Mouse (Mus musculus): ENCODE measurements at regions not wholly inside any gene's neighbourhood (a gene's known extent, or its start where the extent isn't known, plus 50 kb on each side); places are given as distances from the start of the nearest gene placed in this dataset.

DNA sequence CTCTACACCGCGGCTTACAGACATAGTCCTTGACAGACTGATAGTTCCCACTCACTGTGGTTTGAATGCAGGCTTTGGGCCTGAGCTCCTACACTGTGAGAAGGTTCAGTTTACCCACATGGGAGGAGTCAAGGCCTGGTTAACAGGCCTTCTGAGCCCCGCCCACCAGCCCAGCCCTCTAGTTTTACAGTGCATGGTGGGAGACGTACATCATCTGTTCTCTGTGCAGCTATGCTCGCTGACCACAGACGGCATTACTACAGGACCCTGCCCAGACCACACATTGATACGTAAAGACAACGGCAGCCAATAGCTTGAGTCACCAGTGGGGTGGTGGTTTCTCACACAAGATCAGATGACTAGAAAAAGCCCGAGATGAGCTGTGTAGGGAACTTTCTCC is 431.0 kb downstream of the Tbc1d22a start:
- H3K9ac ChIP-seq, result no peak overlapping the region
- H3K4me3 ChIP-seq, result no peak overlapping the region
- H3K4me2 ChIP-seq, result no peak overlapping the region
- H3K4me1 ChIP-seq, result no peaks in the 10 kb centered on the region
- no peak overlapping the region for H3K27ac ChIP-seq
- no peaks in the 10 kb centered on the region for H3K36me3 ChIP-seq (ENCODE audit: poor library complexity, severe bottlenecking)
- ATAC-seq, result no peak
- H3K9me3 ChIP-seq (replicated peaks), result no peaks in the 10 kb centered on the region
- WGBS, result 90% methylated on average over 9 of the region's 9 CpGs
- H3K27me3 ChIP-seq, result no peaks in the 10 kb centered on the region

DNA sequence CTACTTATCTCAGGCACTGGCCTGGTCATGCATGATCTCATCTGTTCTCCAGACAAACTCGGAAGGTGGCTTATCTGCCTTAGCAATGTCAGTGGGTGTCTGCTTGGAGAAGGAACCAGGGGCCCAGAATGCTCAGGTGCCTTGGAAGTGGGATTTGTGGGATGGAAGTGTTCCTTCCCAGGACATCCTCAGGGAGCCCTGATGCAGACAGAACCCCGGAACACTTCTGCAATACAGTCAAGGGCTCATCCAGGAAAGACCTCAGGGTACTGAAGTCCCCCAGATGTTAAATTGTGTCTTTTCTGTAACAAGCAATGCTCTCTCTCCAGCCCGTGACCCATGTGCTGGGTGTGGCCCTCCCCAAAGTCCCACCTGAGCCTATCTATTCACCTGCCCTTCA is 433.9 kb downstream of the Tbc1d22a start:
- H3K9me3 ChIP-seq (replicated peaks), result no peaks in the 10 kb centered on the region
- H3K27me3 ChIP-seq, result no peaks in the 10 kb centered on the region
- H3K36me3 ChIP-seq (ENCODE audit: poor library complexity, severe bottlenecking), result no peaks in the 10 kb centered on the region
- no peak overlapping the region for H3K4me2 ChIP-seq
- H3K27ac ChIP-seq, result no peak overlapping the region
- H3K4me3 ChIP-seq, result no peak overlapping the region
- H3K9ac ChIP-seq, result no peak overlapping the region
- ATAC-seq, result no peak
- WGBS, result 83% methylated on average over 3 of the region's 3 CpGs
- no peaks in the 10 kb centered on the region for H3K4me1 ChIP-seq

DNA sequence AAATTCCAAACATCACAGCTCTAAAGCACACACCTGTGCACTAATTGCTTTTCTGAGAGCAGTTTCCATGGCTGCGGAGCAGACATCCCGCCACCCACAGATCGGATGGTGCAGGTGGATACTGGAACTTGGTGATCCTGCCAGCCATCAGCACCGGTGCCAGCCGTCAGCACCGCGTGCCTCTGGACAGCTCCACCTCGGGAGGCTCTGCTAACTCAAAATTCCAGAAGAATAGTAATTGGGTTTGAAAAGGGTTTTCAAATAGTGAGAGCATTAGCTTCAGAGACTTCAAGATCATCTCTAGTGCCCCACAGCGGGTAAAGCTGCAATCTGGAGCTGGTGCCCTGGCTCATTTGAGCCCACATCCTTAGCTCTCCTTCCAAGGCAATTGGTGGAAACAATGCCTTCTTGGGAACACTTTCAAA is 458.8 kb downstream of the Tbc1d22a start:
- WGBS, result 15% methylated on average over 9 of the region's 9 CpGs

DNA sequence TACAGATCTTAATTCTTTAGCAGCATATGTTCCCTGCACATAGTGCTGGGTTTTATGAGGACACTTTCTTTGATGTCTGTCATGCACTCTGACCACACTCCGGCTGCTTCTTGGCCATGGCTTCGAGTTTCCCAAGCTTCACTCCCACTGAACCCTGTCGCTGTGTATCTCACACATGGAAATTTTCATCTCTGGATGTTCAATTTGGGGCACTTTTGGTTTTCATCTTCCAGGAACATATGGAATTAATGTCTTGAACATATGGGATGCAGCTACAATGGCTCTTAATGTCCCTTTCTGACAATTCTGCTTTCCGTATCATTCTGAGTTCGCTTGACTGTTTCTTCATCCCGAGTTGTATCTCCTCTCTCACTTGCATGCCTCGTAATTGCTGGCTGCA is 462.8 kb downstream of the Tbc1d22a start:
- H3K4me3 ChIP-seq, result no peak overlapping the region
- H3K27ac ChIP-seq, result no peak overlapping the region
- H3K4me2 ChIP-seq, result no peak overlapping the region
- no peak for ATAC-seq
- no peaks in the 10 kb centered on the region for H3K27me3 ChIP-seq
- peaks cover 14% of the 10 kb centered on the region for H3K4me1 ChIP-seq
- H3K9me3 ChIP-seq (replicated peaks), result no peaks in the 10 kb centered on the region
- WGBS, result 80% methylated on average over 7 of the region's 7 CpGs
- no peaks in the 10 kb centered on the region for H3K36me3 ChIP-seq (ENCODE audit: poor library complexity, severe bottlenecking)
- no peak overlapping the region for H3K9ac ChIP-seq

More for the DNA sequence above, 458.8 kb downstream of the Tbc1d22a start:
- Histone ChIP-seq H3K36me3 (ENCODE audit: poor library complexity, severe bottlenecking) (no peaks in the 10 kb centered on the region), H3K4me1 (peaks cover 14% of the 10 kb centered on the region), H3K4me2 (no peak overlapping the region), H3K9ac (no peak overlapping the region), H3K27me3 (no peaks in the 10 kb centered on the region), H3K4me3 (no peak overlapping the region), H3K9me3 (replicated peaks) (no peaks in the 10 kb centered on the region), H3K27ac (peak overlapping the region; percentile 26; the same call in 1 of the 2 replicates)
- peak; percentile 75 for ATAC-seq

DNA sequence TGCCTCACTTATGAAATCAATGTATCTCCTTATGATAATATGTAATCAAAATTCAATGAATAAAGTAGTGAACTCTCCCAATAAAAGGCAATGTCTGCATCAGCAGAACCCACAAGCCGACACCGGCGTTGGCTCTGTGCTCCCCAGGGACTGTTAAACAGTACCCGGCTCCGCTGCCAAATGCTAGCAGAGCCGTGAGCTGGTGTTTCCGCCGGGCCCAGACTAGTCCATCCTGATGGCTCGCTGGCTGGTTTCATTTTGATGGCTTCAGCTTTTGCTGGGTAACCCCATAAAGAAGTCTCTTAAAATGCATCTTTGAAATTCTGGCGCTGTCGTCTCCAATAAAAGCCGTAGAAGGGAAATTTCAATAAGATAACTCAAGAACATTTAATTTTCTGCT is 468.8 kb downstream of the Tbc1d22a start:
- Histone ChIP-seq H3K4me1 (no peaks in the 10 kb centered on the region), H3K4me3 (no peak overlapping the region), H3K9ac (no peak overlapping the region), H3K36me3 (ENCODE audit: poor library complexity, severe bottlenecking) (no peaks in the 10 kb centered on the region), H3K4me2 (no peak overlapping the region), H3K27me3 (no peaks in the 10 kb centered on the region), H3K9me3 (replicated peaks) (no peaks in the 10 kb centered on the region), H3K27ac (no peak overlapping the region)
- ATAC-seq, result no peak
- 91% methylated on average over 12 of the region's 12 CpGs for WGBS

DNA sequence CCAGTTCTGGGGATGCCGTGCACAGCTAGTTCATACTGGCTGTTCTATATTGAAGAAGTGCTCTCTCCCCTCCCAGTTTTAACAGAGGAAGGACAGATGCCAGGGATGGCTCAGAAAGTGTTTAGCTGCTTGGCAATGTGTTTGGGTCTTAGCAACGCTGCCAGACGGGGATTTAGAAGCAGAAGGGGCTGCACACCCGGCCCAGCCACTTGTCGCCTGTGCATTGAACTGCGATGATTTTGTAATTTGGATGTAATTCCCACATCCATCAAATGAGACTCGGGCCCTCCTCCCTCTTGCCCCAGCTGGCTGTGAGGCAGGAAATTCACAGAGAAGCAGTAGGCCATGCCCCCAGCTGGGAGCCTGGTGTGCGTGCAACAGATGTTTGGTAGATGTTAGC is 475.4 kb downstream of the Tbc1d22a start:
- H3K9ac ChIP-seq, result no peak overlapping the region
- no peak overlapping the region for H3K27ac ChIP-seq
- no peak overlapping the region for H3K4me2 ChIP-seq
- no peak overlapping the region for H3K4me3 ChIP-seq
- no peaks in the 10 kb centered on the region for H3K36me3 ChIP-seq (ENCODE audit: poor library complexity, severe bottlenecking)
- H3K9me3 ChIP-seq (replicated peaks), result no peaks in the 10 kb centered on the region
- H3K4me1 ChIP-seq, result peaks cover 12% of the 10 kb centered on the region
- H3K27me3 ChIP-seq, result no peaks in the 10 kb centered on the region
- peak; percentile 70 for ATAC-seq
- WGBS, result 47% methylated on average over 8 of the region's 8 CpGs

DNA sequence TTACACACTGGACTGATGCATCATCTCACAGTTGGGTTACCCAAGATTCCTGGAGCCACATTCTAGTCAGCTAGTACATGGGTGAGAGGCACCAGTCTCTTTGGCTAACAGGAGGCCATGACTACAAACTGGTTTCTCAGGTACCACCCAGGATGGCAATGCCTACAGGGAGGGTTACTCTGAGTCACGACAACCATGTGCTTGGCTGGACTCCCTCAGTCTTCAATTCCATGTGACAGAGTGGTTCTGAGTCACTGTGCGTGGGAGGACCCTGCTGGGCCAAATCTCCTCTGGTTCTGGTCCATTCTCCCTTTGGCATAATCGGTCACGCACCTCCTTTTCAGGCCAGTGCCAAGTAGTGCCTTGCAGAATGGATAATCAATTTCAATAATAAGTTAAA is 482.5 kb downstream of the Tbc1d22a start:
- 69% methylated on average over 4 of the region's 4 CpGs for WGBS
- no peak for ATAC-seq
- no peak overlapping the region for H3K9ac ChIP-seq

DNA sequence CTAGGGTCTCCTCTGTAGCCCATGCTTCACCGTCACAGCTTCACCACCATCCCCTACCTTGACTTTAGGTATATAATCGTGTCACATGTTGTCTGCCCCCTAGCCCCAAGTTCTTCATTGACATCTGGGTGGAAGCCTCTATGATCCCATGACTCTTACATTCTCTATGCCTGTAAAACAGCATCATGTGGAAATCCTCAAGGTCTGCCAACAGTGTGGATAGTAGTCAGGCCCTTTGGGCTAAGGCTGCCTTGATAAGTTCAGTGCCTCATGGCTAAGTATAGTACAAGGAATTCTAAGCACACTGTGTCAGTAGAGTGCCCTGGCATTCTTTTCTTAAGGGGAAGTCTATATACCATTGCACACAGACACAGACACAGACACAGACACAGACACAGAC is 496.2 kb downstream of the Tbc1d22a start:
- Histone ChIP-seq H3K9ac (no peak overlapping the region), H3K27ac (no peak overlapping the region), H3K4me1 (peaks cover 3% of the 10 kb centered on the region; the same call in 1 of the 2 replicates), H3K4me3 (no peak overlapping the region), H3K9me3 (replicated peaks) (0 out of 2 replicates have a peak, but pooled peaks cover 4% of the 10 kb centered on the region), H3K27me3 (no peaks in the 10 kb centered on the region), H3K4me2 (no peak overlapping the region), H3K36me3 (ENCODE audit: poor library complexity, severe bottlenecking) (no peaks in the 10 kb centered on the region)
- ATAC-seq, result no peak
- WGBS, result 92% methylated on average over 2 of the region's 2 CpGs

More for the DNA sequence above, 482.5 kb downstream of the Tbc1d22a start:
- H3K4me1 ChIP-seq, result no peaks in the 10 kb centered on the region
- H3K27ac ChIP-seq, result no peak overlapping the region
- H3K27me3 ChIP-seq, result no peaks in the 10 kb centered on the region
- no peak overlapping the region for H3K4me3 ChIP-seq
- H3K36me3 ChIP-seq (ENCODE audit: poor library complexity, severe bottlenecking), result no peaks in the 10 kb centered on the region
- H3K4me2 ChIP-seq, result no peak overlapping the region
- no peaks in the 10 kb centered on the region for H3K9me3 ChIP-seq (replicated peaks)

DNA sequence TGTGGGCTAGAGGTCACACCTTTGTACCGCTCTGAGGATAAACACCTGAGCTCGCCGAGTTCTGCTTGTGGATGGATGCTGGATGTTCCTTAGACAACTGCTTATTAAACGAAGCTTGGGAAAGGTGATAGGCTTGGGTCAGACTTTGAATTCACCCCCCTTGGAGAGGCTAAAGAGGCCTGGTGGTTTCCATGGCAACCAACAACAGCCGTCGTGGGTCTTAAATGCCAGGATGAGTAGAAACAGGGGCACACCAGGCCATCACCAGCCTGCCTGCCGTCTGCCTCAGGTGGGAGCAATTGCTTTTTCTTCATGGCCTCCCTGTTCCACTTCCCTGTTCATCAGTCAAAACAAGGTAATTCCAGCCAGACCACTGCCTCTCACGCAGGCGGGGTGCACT is 504.1 kb downstream of the Tbc1d22a start:
- Histone ChIP-seq H3K27me3 (no peaks in the 10 kb centered on the region), H3K4me3 (no peak overlapping the region), H3K4me1 (no peaks in the 10 kb centered on the region), H3K36me3 (ENCODE audit: poor library complexity, severe bottlenecking) (no peaks in the 10 kb centered on the region), H3K9ac (no peak overlapping the region), H3K9me3 (replicated peaks) (0 out of 2 replicates have a peak, but pooled peaks cover 3% of the 10 kb centered on the region), H3K27ac (no peak overlapping the region), H3K4me2 (no peak overlapping the region)
- 41% methylated on average over 9 of the region's 9 CpGs for WGBS
- no peak for ATAC-seq

DNA sequence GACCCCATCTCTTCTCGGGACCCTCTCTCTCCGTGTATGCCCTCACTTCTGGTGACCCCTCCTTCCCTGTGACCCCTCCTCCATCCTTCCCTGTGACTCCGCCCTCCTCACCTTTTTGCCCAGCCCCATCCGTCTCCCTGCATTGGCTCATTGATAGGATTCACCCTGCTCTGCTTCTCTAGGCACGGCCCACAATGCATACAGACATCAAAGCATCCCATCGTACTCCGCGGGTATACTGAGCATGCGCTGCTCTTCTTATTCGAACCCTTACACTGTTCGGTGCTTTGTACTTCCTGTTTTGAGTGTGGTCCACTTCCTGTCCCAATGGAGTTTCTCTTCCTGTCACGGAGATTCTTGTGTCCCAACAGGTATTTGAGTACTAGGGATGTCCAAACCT is 504.8 kb downstream of the Tbc1d22a start:
- no peak for ATAC-seq
- Histone ChIP-seq H3K4me2 (no peak overlapping the region), H3K36me3 (ENCODE audit: poor library complexity, severe bottlenecking) (no peaks in the 10 kb centered on the region), H3K4me1 (no peaks in the 10 kb centered on the region), H3K27ac (no peak overlapping the region), H3K9me3 (replicated peaks) (0 out of 2 replicates have a peak, but pooled peaks cover 3% of the 10 kb centered on the region), H3K4me3 (no peak overlapping the region), H3K9ac (no peak overlapping the region), H3K27me3 (no peaks in the 10 kb centered on the region)
- 88% methylated on average over 12 of the region's 12 CpGs for WGBS

DNA sequence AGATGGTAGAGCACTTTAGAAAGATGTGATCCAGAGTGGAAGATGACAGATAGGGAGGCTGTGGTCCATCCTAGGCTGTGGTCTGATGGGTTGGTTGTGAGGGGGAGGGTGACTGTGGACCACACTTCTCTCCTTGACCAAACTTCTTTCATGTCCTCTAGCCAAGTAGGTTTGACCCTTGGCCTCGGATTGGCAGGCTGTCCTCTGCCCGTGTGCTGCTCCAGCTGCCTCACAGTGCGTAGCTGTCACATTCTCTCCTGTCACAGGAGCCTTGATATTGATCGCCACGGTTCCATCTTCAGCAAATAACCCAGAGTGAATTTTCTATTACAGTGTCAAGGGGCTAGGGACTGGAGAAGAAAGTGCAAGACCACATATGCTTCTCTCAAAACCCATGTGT is 506.9 kb downstream of the Tbc1d22a start:
- H3K27me3 ChIP-seq, result no peaks in the 10 kb centered on the region
- 85% methylated on average over 5 of the region's 5 CpGs for WGBS
- no peak overlapping the region for H3K4me3 ChIP-seq
- no peak overlapping the region for H3K27ac ChIP-seq
- 0 out of 2 replicates have a peak, but pooled peaks cover 3% of the 10 kb centered on the region for H3K9me3 ChIP-seq (replicated peaks)
- no peak overlapping the region for H3K4me2 ChIP-seq
- H3K9ac ChIP-seq, result no peak overlapping the region
- no peak for ATAC-seq
- H3K36me3 ChIP-seq (ENCODE audit: poor library complexity, severe bottlenecking), result no peaks in the 10 kb centered on the region
- H3K4me1 ChIP-seq, result no peaks in the 10 kb centered on the region

DNA sequence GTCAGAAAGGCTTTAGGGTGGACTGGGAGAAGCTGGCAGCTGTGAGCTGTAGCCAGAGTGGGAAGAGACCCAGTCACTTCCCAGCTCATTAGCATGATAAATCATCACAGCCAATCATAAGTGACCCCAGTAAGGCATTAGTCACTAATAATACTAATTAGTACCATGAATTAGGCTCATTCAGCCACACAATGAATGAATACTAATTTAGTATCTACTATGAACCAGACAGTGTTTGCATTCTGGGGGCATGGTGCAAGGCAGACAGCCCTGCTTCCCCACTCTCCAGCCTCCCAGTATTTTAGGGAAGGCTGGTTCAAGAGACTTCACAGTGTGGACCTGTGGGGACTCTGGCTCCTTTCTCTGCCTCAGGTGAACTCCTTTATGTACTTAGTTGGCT is 523.7 kb downstream of the Tbc1d22a start:
- Histone ChIP-seq H3K9me3 (replicated peaks) (no peaks in the 10 kb centered on the region), H3K4me2 (no peak overlapping the region), H3K4me1 (peaks cover 13% of the 10 kb centered on the region), H3K27me3 (no peaks in the 10 kb centered on the region), H3K9ac (no peak overlapping the region), H3K27ac (no peak overlapping the region), H3K36me3 (ENCODE audit: poor library complexity, severe bottlenecking) (no peaks in the 10 kb centered on the region), H3K4me3 (no peak overlapping the region)
- peak; percentile 58; the same call in 1 of the 2 replicates for ATAC-seq

DNA sequence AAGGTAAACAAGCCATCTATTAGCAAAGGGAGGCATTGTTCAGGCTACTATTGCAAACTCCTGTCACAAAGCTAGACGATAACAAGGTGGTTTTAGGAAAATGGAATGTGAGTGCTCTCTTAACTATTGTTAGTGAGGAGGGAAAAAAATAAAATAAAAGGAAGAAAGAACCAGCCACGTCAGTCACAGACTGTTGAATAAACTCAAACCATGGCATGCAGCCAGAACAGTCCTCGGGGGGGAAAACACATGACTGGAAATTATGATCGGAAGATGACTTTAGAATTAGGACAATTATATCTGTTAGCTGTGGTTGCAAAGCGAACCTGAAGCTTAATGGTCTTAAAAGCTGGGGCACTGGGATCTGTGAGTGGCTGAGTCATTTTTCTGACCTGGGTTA is 524.1 kb downstream of the Tbc1d22a start:
- H3K9me3 ChIP-seq (replicated peaks), result no peaks in the 10 kb centered on the region
- no peak overlapping the region for H3K4me3 ChIP-seq
- no peak overlapping the region for H3K27ac ChIP-seq
- H3K36me3 ChIP-seq (ENCODE audit: poor library complexity, severe bottlenecking), result no peaks in the 10 kb centered on the region
- H3K9ac ChIP-seq, result no peak overlapping the region
- peaks cover 13% of the 10 kb centered on the region for H3K4me1 ChIP-seq
- no peak overlapping the region for H3K4me2 ChIP-seq
- 42% methylated on average over 5 of the region's 5 CpGs for WGBS
- no peak for ATAC-seq
- H3K27me3 ChIP-seq, result no peaks in the 10 kb centered on the region
